Mouse (Mus musculus): Measurements from ENCODE around the gene Runx1. TPM values are rescaled to one million over a fixed set of nuclear protein-coding genes. Genes with fewer than 3 reads are reported as not detected.

Runx1 gene
- total RNA-seq, 1 experiment: 7.4 TPM

DNA sequence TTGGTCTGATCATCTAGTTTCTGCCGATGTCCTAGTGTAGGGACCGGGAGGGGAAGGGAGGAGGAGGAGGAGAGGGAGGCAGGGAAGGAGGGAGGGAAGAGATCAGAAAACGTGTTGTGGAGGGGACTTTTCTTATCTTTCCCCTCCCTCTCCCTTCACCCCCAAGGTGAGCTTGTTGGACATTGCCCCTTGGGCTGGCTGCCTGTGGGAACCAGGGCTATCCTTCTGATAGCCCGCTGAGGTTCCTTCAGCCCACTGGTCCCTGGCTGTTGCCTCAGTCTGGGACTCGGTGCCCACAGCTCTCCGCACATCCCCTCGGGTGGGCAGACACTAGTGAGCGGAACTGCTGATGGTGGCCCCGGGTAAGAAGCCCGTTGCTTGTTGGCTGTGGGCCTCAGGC lies 181.6 kb downstream of the Runx1 start:
- H3K27ac ChIP-seq (ENCODE audit: insufficient read depth, low read depth, low read length, poor library complexity, severe bottlenecking): no peak overlapping the region

DNA sequence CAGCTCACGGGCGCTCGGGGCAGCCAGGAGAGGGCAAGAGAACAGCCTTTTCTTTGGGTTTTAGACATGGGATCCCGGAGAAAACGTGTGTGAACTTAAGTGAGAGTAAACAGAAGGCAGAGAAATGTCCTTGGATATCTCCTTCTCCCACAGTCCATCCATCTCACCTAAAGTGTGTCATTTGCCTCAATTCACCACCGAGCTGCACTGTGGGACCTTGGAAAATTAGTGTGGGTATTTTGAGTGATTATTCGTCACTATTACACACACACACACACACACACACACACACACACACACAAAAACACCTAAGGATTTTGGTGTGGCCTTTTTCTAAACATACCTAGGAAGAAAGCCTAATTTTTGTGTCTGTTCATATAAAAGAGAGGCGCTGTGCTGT lies 183.7 kb downstream of the Runx1 start:
- H3K4me3 ChIP-seq (ENCODE audit: insufficient read depth in 1 of 2, low read depth in 1 of 2, low read length in 2 of 2, poor library complexity in 1 of 2, severe bottlenecking in 1 of 2): no peak overlapping the region

More for the DNA sequence above, 181.6 kb downstream of the Runx1 start:
- H3K4me3 ChIP-seq (ENCODE audit: insufficient read depth in 1 of 2, low read depth in 1 of 2, low read length in 2 of 2, poor library complexity in 1 of 2, severe bottlenecking in 1 of 2): peak overlapping the region; percentile 34 to 48; a peak in 2 of 4 replicates
- peaks cover 0 to 8% of the 10 kb centered on the region in 2 experiments; a peak in 1 of 4 replicates for H3K4me1 ChIP-seq (ENCODE audit: control insufficient read depth in 2 of 2, insufficient read depth in 2 of 2, low read length in 2 of 2, poor library complexity in 1 of 2)
- H3K9me3 ChIP-seq (ENCODE audit: control insufficient read depth, insufficient read depth, low read depth, low read length): no peaks in the 10 kb centered on the region
- in situ Hi-C loops (cut with MboI; ENCODE audit: low sequenced_read_pairs in 2 of 2, unreplicated experiment in 2 of 2): no loop called here
- peak overlapping the region; percentile 28; the same call in 1 of the 2 replicates for H3K9ac ChIP-seq (ENCODE audit: insufficient read depth, low read depth, low read length, poor library complexity, severe bottlenecking)
- no peak for DNase-seq (ENCODE audit: low read depth, low spot score)
- TF ChIP-seq MAFK (IDR thresholded peaks at IDR 0.05; ENCODE audit: insufficient read depth, low read depth, low read length) (no peak), CHD2 (IDR thresholded peaks at IDR 0.05; ENCODE audit: low read depth, low read length) (no peak), ZNF384 (IDR thresholded peaks at IDR 0.05; ENCODE audit: low read depth, low read length) (no peak), ZC3H11A (IDR thresholded peaks at IDR 0.05; ENCODE audit: borderline replicate concordance, low read depth, low read length) (no peak), HCFC1 (IDR thresholded peaks at IDR 0.05; ENCODE audit: borderline replicate concordance, insufficient read depth, low read length) (no peak)
- H3K36me3 ChIP-seq (ENCODE audit: control insufficient read depth, insufficient read depth, low read length, poor library complexity, severe bottlenecking): no peaks in the 10 kb centered on the region

DNA sequence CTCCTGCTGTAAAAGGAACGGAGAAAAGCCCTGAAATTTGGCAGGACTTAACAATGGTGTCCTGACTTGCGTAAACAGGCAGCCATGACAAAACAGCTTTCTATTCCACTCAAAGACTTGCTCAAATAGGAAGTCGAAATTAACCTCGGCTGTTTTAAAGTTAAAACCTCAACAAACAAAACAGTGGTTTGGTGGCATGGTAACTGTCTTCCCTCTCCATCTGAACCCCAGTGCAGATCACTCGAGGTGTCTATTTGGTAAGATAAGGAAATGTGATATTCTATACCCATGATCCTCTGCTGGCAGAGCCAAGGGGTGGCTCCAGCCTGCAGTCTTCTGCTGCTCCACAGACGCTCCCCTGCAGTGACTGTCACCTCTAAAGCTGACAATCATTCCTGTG lies 184.9 kb downstream of the Runx1 start:
- no peak overlapping the region for H3K9ac ChIP-seq (ENCODE audit: insufficient read depth, low read depth, low read length, poor library complexity, severe bottlenecking)
- no peak overlapping the region for H3K4me3 ChIP-seq (ENCODE audit: insufficient read depth in 1 of 2, low read depth in 1 of 2, low read length in 2 of 2, poor library complexity in 1 of 2, severe bottlenecking in 1 of 2)
- in situ Hi-C loops (cut with MboI; ENCODE audit: low sequenced_read_pairs in 2 of 2, unreplicated experiment in 2 of 2): no loop called here
- TF ChIP-seq ZC3H11A (IDR thresholded peaks at IDR 0.05; ENCODE audit: borderline replicate concordance, low read depth, low read length): no peak
- TF ChIP-seq HCFC1 (IDR thresholded peaks at IDR 0.05; ENCODE audit: borderline replicate concordance, insufficient read depth, low read length): no peak
- TF ChIP-seq MAFK (IDR thresholded peaks at IDR 0.05; ENCODE audit: insufficient read depth, low read depth, low read length): no peak
- no peak for TF ChIP-seq CHD2 (IDR thresholded peaks at IDR 0.05; ENCODE audit: low read depth, low read length)
- TF ChIP-seq ZNF384 (IDR thresholded peaks at IDR 0.05; ENCODE audit: low read depth, low read length): no peak
- H3K9me3 ChIP-seq (ENCODE audit: control insufficient read depth, insufficient read depth, low read depth, low read length): no peaks in the 10 kb centered on the region
- peaks cover 2 to 9% of the 10 kb centered on the region in 2 experiments; a peak in 1 of 4 replicates for H3K4me1 ChIP-seq (ENCODE audit: control insufficient read depth in 2 of 2, insufficient read depth in 2 of 2, low read length in 2 of 2, poor library complexity in 1 of 2)
- no peak overlapping the region for H3K27ac ChIP-seq (ENCODE audit: insufficient read depth, low read depth, low read length, poor library complexity, severe bottlenecking)
- H3K36me3 ChIP-seq (ENCODE audit: control insufficient read depth, insufficient read depth, low read length, poor library complexity, severe bottlenecking): no peaks in the 10 kb centered on the region
- DNase-seq (ENCODE audit: low read depth, low spot score): no peak

More for the DNA sequence above, 183.7 kb downstream of the Runx1 start:
- no peak for DNase-seq (ENCODE audit: low read depth, low spot score)
- no peak overlapping the region for H3K27ac ChIP-seq (ENCODE audit: insufficient read depth, low read depth, low read length, poor library complexity, severe bottlenecking)
- H3K36me3 ChIP-seq (ENCODE audit: control insufficient read depth, insufficient read depth, low read length, poor library complexity, severe bottlenecking): no peaks in the 10 kb centered on the region
- H3K4me1 ChIP-seq (ENCODE audit: control insufficient read depth in 2 of 2, insufficient read depth in 2 of 2, low read length in 2 of 2, poor library complexity in 1 of 2): peaks cover 0 to 9% of the 10 kb centered on the region in 2 experiments; a peak in 1 of 4 replicates
- no peaks in the 10 kb centered on the region for H3K9me3 ChIP-seq (ENCODE audit: control insufficient read depth, insufficient read depth, low read depth, low read length)
- in situ Hi-C loops (cut with MboI; ENCODE audit: low sequenced_read_pairs in 2 of 2, unreplicated experiment in 2 of 2): no loop called here
- TF ChIP-seq ZC3H11A (IDR thresholded peaks at IDR 0.05; ENCODE audit: borderline replicate concordance, low read depth, low read length): no peak
- TF ChIP-seq HCFC1 (IDR thresholded peaks at IDR 0.05; ENCODE audit: borderline replicate concordance, insufficient read depth, low read length): no peak
- TF ChIP-seq ZNF384 (IDR thresholded peaks at IDR 0.05; ENCODE audit: low read depth, low read length): no peak
- no peak for TF ChIP-seq MAFK (IDR thresholded peaks at IDR 0.05; ENCODE audit: insufficient read depth, low read depth, low read length)
- no peak for TF ChIP-seq CHD2 (IDR thresholded peaks at IDR 0.05; ENCODE audit: low read depth, low read length)
- H3K9ac ChIP-seq (ENCODE audit: insufficient read depth, low read depth, low read length, poor library complexity, severe bottlenecking): no peak overlapping the region

DNA sequence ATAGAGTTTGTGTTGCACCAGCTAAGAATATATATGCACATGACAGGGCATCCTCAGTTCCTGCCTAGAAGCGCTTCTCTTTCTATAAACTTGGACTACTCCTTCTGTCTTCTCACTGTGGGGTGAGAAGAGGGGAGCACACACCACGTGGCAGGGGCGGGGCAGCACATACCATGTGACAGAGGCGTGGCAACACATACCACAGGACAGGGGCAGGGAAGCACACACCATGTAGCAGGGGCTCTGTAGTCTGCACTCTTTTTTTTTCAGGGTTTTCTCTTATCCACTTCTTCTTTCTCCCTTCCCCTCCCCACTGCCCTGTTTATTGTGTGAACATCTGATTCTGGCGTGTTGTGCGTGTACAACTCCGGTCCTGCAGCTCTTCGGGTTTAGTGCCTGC lies 186.9 kb downstream of the Runx1 start:
- H3K4me1 ChIP-seq (ENCODE audit: control insufficient read depth in 2 of 2, insufficient read depth in 2 of 2, low read length in 2 of 2, poor library complexity in 1 of 2): peaks cover 2 to 6% of the 10 kb centered on the region in 2 experiments; a peak in 1 of 4 replicates
- no peaks in the 10 kb centered on the region for H3K9me3 ChIP-seq (ENCODE audit: control insufficient read depth, insufficient read depth, low read depth, low read length)
- H3K36me3 ChIP-seq (ENCODE audit: control insufficient read depth, insufficient read depth, low read length, poor library complexity, severe bottlenecking): no peaks in the 10 kb centered on the region
- in situ Hi-C loops (cut with MboI; ENCODE audit: low sequenced_read_pairs in 2 of 2, unreplicated experiment in 2 of 2): no loop called here
- no peak overlapping the region for H3K4me3 ChIP-seq (ENCODE audit: insufficient read depth in 1 of 2, low read depth in 1 of 2, low read length in 2 of 2, poor library complexity in 1 of 2, severe bottlenecking in 1 of 2)
- DNase-seq (ENCODE audit: low read depth, low spot score): no peak
- no peak for TF ChIP-seq MAFK (IDR thresholded peaks at IDR 0.05; ENCODE audit: insufficient read depth, low read depth, low read length)
- no peak for TF ChIP-seq ZC3H11A (IDR thresholded peaks at IDR 0.05; ENCODE audit: borderline replicate concordance, low read depth, low read length)
- no peak for TF ChIP-seq ZNF384 (IDR thresholded peaks at IDR 0.05; ENCODE audit: low read depth, low read length)
- TF ChIP-seq HCFC1 (IDR thresholded peaks at IDR 0.05; ENCODE audit: borderline replicate concordance, insufficient read depth, low read length): no peak
- no peak for TF ChIP-seq CHD2 (IDR thresholded peaks at IDR 0.05; ENCODE audit: low read depth, low read length)
- no peak overlapping the region for H3K27ac ChIP-seq (ENCODE audit: insufficient read depth, low read depth, low read length, poor library complexity, severe bottlenecking)
- H3K9ac ChIP-seq (ENCODE audit: insufficient read depth, low read depth, low read length, poor library complexity, severe bottlenecking): no peak overlapping the region

All from ES-E14 (cell line).